Comparison of ENCODE assay signal across 8 mouse cellular contexts in the genomic region with DNA sequence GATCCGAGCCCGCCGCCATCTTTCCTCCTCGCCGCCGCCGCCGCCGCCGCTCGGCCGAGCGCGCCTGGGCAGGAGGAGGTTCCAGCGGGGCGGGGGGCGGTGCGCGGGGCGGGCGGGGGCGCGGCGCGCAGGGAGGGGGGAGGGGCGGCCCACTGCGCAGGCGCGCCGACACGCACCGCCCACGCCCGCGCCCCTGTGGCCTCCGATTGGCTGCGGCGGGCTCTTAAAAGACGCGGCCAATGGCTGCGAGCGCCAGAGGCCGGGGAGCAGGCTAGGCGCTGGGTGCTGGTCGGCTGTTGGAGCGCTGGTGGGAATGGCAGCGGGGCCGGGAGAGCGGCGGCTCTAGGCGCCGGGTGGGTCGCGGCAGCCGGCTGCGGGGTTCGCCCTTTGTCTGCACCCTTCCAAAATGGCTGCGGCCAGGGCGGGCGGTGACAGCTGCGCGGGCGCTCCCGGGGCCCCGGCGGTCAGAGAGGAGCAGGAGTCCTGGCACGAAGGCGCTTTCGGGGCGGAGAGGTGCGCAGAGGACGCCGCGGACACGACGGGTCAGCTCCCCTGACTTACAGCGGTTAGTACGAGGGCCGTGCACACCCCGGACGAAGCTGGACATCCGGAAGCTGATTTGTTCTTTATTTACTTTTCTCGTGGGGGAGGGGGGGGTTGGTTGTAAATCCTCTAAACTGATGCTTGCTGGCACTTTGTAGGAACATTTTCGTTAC. TPM values are rescaled to one million over a fixed set of nuclear protein-coding genes. Genes with fewer than 3 reads are reported as not detected.
DNase-seq lines count a peak whose midpoint lies in the region; ATAC-seq lines count a peak whose summit lies in the region.

Taf4 (minus strand) TSS at position 19 of the 716 bp plus-strand sequence.

- H3K4me3 ChIP-seq in intestine, embryonic 15.5 days (replicated peaks), result peak within 1 kb of the TSS; percentile 90

- no peaks in the 10 kb centered on the region for H3K27me3 ChIP-seq in intestine, embryonic 15.5 days (replicated peaks)

- H3K36me3 ChIP-seq in intestine, embryonic 15.5 days, result no peaks in the 10 kb centered on the region

- H3K4me1 ChIP-seq in intestine, embryonic 15.5 days (replicated peaks), result peaks cover 24% of the 10 kb centered on the region

- intact Hi-C loops in left cerebral cortex, postnatal 25 days (cut with DNase I), result loop anchor here (1.0 to 5.0 kb wide), 3 partner anchors 48 to 67 kb away; partner anchors contain the start of gene Lsm14b

- no peaks in the 10 kb centered on the region for H3K9me3 ChIP-seq in intestine, embryonic 15.5 days

- WGBS in intestine, embryonic 15.5 days, result under 1% methylated on average over 59 of the region's 84 CpGs

- H3K4me2 ChIP-seq in intestine, embryonic 15.5 days (replicated peaks), result peak within 1 kb of the TSS; percentile 94

- H3K9ac ChIP-seq in intestine, embryonic 15.5 days, result peak within 1 kb of the TSS; percentile 85

- H3K27ac ChIP-seq in intestine, embryonic 15.5 days, result peak within 1 kb of the TSS; percentile 93

- peak; percentile 94 to 95 for DNase-seq in adrenal gland, adult 18-20 months (ENCODE audit: low spot score in 2 of 2)
- DNase-seq in embryo, embryonic 10.5 days (ENCODE audit: low spot score), result peak; percentile 92
- DNase-seq in gastrocnemius, postnatal 25 days, result peak; percentile 90
- peak; percentile 86 to 89 for DNase-seq in left cerebral cortex, postnatal 25 days (ENCODE audit: low spot score in 2 of 2)
- DNase-seq in mesoderm, embryonic 11.5 days (ENCODE audit: low read depth, low spot score), result peak; percentile 88
- DNase-seq in right cerebral cortex, postnatal 25 days, result peak; percentile 91
- peak; percentile 88 for DNase-seq in urinary bladder, postnatal 4 days (ENCODE audit: low spot score in 2 of 2)

- ATAC-seq in intestine, embryonic 15.5 days, result peak; percentile 96

RNA-seq across cellular contexts. Expression of gene Taf4, which starts in this region (rescaled TPM):
- total RNA-seq in adrenal gland, adult 18-20 months (2021), result 10 to 100 TPM; 17.2 to 19.9 TPM
- total RNA-seq in gastrocnemius, postnatal 25 days (2021), result 1 to 10 TPM; 7.2 to 9.9 TPM
- 3.0 and 3.1 TPM in 2 replicates for polyA plus RNA-seq in intestine, embryonic 15.5 days (2015; fragmentation: Nextera tagmentation; extraction: Ambion mirVana)
- total RNA-seq in left cerebral cortex, postnatal 25 days (2021), result 10 to 100 TPM; 17.7 to 18.9 TPM

Comparison
In these comparisons a context has a peak if more than half of its experiments do, and no peak if none do; other contexts are left out.
1. Peak in every context shown above with its lines: DNase-seq, ATAC-seq, H3K4me3 ChIP-seq and H3K27ac ChIP-seq.